Mouse (Mus musculus) ES-CJ7 (cell line): ENCODE measurements around the gene Arr3.

Experiments
- DNase-seq: peaks from one replicate; pipeline ENCODE4 v3.0.0; 2011; ENCODE audit warnings: low read depth, low spot score

Arr3 gene

DNA sequence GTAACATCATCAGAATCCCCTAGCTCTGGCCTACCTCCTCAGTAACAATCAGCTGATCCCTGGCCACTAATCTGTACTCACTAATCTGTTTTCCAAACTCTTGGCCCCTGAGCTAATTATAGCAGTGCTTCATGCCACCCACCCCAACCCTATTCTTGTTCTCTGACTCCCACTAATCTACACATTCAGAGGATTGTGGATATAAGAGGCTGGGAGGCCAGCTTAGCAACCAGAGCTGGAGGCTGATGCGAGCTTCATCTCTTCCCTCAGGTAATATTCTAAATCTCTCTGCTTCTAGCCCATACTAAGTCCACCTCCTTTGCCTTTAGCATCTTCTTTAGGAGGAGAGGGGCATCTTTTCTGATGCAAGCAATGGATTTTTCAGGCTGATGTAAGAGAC lies at the start of gene Arr3:
TSS of gene Arr3 (plus strand) at position 184 of the 400 bp plus-strand sequence.
- DNase-seq, result no peak

DNA sequence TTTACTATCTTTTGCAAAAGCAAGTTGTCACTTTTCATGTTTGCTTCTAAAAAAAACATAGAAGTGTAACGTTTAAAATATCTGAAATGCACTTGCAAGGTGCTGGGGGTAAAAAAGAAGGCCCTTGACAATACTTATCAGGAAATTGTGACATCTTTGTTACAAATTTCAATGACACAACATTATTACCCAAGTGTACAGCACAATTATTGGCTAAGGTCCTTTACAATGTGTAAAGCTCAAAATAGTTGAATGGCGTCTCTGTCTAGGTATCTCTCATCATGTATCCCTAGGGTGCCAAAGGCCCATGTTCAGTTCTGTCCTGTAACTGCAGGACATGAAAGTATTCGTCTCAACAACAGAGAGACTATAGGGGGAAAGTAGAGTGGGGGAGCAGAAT lies 49.3 kb upstream of the Arr3 start:
- DNase-seq, result no peak

DNA sequence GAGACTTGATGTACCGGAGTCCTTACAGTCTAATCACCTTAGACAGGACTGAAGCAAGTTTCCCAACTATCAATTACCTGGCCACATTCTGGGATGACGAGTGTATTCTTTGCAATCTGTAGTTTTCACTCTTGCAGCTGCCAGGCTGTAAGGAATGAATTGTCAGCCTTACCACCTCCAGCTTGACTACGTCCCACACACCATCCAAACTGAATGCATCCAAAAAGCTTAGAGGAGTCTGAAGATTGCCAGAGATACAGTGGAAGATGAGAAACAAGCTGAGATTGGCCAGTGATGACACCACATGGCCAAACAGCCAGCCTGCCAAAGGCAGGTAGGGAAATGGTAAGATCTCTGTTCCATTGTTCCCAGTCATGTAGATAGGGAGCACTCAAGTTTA lies 39.6 kb upstream of the Arr3 start:
- no peak for DNase-seq

DNA sequence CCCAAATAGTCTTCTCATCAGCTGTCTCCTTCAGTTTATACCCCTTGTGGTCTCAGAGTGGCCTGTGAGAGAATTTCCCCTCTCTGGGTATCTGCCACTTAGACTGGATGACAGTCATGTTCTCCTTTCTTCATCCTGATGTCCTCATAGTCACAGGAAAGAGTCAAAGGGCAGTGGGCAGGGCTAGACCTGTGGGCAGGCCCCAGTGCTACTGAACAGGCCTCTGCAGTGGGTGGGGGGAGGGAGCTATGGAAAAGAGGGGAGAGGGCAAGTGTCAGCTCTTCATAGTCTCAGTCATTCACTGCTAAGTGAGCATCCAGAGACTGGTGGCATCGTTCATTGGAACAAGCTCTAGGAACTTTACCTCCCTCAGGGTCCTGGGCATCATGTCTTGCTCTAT lies 33.3 kb upstream of the Arr3 start, which contains the start of gene Awat1:
TSS of gene Awat1 (plus strand) at position 301 of the 400 bp plus-strand sequence.
- no peak for DNase-seq

DNA sequence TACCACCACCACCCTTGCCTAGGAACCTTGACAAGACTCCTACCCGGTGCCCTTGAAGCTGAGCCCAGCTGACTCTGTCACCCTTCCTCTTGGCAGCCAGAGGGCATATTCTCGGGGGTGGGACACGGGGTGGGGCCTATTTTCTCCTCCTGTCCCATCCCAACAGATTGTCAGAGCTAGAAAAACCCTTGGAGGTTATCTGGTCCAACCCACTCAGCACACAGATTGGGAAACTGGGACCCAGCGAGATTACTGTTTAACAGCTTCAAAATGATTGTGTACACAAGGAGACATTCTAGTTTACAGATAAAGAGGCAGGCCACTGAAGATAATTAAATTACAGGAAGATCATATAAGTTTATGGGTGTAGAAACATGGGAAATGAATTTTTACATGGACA lies 10.5 kb upstream of the Arr3 start, which contains the start of gene P2ry4:
TSS of gene P2ry4 (minus strand) at position 79 of the 400 bp plus-strand sequence.
- no peak for DNase-seq

DNA sequence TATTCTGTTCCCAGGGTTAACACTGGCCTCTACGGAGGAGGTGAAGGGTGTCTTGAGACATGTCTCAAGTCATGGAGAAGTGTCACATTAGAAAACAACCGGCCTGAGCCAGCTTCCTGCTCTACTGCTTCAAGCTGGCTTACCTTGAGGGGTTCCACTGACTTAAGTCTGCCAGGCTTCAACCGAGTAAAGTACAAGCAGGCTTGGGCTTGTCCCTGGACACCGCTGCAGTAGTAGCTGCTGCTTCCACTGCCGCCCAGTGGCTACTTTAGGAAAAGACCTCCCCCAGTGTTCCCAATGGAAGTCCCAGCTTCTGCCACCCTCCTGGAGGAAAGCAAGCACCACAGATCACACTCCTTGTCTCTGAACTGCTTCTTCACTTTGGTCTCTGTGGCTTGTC lies 7.9 kb upstream of the Arr3 start:
- peak; percentile 29 for DNase-seq

DNA sequence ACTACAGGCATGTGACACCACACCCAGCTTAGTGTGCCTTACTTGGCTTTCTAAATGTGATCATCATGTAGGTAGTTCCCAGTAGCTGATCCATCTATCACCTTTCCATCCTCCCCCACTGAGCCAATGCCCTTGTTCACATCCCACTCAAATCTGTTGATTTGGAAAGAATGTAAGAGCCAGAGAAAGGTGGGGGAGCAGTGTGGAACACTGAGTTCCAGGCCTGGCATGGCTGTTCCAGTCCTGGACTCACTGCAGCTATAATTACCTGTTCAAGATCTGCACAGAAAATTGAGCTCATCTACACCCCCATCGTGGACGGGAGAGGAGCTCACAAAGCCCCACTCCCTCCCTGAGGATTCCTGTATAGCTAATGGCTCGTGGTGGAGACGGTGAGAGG lies 5.5 kb upstream of the Arr3 start:
- DNase-seq, result no peak

DNA sequence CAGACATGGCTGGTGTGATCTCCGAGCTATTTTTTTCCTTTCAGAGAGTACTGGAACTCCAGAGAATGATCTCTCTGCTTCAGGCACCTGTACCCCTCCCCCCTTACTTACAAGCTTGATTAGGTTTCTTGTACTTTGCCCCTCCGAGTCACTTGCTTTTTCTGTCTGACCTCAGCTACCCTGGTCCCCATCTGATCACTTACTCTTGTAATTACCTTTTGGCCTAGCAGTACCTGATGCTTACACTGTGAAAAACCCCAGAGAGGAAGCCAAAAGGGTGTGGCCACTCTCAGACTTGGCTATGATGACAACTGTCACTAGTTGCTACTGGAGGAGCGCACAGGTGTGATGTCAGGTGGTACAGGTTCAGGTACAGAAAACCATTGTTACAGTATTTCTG lies 13.2 kb downstream of the Arr3 start:
- no peak for DNase-seq

DNA sequence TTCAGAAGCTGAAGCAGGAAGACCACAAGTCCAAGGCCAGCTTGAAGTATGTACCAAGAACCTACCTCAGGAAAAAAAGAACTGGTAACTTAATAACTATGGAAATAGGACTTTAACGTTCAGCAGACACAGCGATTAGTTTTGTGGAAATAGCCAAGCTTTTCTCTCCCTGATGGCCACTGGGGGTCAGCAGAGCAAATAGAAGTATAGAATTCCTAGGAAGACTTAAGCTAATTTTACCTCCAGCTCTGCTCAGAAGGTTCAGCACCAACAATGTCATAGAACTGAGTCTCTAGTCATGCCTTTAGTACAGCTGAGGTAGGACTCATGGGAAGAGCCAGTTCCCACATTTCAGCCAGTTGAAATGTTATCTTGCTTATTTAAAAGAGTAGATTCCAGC lies 16.1 kb downstream of the Arr3 start:
- no peak for DNase-seq

DNA sequence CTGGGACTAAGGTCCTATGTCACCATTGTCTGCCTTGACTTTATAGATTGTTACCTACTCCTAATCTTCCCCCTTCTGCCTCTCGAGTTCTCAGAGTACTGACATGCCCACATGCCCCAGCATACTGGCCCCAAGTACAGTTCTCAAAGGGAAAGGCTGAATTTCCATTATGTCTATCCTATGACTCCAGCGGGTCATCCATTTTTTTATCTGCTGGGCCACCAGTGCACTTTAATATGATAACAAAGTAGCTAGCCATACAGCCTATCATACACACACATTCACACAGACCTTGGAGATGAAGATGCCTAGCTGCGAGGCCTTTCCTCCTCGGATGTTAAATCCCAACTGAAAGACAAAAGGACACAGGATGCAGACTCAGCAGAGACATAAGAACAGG lies 18.9 kb downstream of the Arr3 start:
- DNase-seq, result no peak

DNA sequence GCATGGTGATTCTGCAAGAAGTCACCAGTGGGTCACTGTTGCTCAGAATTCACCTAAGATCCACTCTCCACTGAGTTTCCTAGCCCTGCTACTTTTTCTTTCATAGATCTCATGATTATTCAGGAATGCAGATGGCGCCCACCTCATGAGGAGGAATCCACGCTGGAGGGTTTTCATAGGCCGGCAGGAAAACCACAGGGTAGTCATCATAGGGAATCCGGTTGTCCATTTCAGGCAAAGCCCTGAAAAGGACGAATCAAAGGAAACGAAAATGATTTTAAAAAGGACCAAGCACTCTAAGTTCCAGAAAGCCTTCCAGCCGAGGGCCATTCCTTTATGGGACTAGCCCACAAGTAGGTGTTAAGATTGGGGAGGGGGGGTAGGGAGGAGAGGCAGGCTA lies 19.8 kb downstream of the Arr3 start:
- DNase-seq, result no peak

DNA sequence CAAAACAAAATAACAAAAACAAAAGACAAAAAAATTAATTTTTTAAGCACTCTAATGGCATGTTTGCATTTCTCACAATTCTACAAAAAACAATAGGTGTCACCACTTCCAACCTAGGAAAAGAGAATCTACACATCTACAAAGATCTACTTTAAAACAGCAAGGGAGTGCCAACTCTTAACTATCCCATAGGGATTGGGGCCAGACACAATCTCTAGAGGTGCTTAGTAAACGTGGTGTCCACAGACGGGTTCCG lies 20.2 kb downstream of the Arr3 start, which contains the start of gene Kif4:
TSS of gene Kif4 (plus strand) at position 192 of the 256 bp plus-strand sequence.
- DNase-seq, result no peak

DNA sequence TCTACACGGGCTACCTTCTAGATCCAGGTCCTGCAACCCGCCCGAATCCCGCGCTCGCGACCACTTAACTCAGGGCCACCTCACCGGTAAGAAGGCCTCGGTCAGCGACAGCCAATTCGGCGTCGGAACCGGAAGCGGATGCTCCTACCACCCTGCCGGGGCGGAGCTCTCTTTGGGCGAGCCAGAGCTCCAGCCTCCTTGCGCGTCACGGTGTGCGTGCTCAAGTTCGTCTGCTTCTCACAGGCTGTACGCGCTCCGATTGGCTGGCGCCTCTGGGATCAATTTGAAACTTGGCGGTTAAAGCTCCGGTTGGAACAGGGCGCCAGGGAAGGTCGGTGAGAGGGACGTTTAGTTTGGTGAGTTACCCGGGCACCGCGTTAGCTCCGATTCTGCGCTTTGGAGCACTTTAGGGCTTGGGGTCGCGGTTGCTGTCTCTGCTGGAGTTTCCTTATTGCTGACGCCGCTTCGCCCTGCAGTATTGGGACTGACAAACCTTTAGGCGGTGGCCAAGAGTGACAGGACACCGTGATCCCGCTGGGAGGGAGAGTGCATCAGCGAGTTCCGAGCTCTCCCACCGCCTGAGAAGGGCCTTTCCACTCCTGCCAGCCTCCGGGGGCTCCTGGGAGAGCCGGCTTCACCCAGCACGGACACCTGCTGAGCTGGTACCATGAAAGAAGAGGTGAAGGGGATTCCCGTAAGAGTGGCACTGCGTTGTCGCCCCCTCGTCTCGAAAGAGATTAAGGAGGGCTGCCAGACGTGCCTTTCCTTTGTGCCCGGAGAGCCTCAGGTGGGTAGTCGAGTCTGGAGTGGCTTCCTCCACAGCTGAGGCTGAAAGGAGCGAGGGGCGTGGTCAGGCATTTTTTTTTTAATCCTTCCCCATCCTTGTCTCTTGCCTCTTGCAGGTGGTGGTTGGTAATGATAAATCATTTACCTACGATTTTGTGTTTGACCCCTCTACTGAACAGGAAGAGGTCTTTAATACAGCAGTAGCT lies 20.8 kb downstream of the Arr3 start, which contains the start of gene Pdzd11:
TSS of gene Pdzd11 (minus strand) at position 767 of the 992 bp plus-strand sequence.
- DNase-seq, result peak; percentile 92

DNA sequence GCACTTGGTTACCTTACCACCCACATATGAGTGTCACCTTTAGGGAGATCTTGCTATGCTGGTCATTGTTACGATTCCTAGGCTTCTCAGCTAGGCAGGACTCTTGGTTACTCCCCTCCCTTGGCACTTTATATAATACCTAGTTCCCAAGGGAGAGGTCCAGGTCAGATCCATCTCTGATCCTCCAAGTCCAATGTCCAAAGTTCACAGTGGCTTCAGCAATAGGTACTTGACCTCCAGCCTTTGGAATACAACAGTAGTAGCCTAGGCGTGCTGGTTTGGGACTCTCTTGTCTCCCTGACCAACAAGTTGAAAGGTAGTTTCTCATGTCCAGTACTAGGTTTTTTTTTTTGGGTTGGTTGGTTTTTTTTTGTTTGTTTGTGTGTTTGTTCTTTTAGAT lies 23.8 kb downstream of the Arr3 start:
- no peak for DNase-seq

DNA sequence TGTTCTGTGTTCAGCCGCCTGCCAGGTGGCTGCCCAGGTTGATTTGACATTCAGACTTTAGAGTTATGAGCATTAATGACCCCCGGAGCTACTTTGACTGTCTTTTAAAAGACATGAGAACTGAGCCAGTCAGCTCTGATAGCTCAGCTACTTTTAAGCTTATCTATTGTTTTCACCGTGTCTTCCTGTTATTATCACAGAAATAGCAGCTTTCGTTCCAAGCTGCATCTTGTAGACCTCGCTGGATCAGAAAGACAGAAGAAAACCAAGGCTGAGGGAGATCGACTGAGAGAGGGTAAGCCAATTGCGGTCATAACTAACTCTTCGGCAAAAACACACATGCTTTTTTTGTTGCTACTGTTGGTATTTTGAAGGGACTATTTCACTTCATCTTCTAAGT lies 33.2 kb downstream of the Arr3 start:
- DNase-seq, result no peak

DNA sequence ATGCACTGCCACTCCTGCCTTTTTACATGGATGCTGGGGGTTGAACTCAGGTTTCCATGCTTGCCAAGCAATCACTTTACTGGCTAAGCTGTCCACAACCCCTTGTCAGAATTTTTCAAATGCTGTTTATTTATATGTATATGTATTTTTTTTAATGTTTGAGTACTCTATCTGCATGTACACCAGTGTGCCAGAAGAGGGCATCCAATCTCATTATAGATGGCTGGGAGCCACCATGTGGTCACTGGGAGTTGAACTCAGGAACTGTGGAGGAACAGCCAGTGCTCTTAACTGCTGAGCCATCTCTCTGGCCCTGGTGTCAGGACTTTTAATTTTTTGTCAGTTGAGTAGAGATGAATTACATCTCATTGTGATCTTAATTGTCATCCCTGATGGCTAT lies 47.6 kb downstream of the Arr3 start:
- DNase-seq, result peak; percentile 2

DNA sequence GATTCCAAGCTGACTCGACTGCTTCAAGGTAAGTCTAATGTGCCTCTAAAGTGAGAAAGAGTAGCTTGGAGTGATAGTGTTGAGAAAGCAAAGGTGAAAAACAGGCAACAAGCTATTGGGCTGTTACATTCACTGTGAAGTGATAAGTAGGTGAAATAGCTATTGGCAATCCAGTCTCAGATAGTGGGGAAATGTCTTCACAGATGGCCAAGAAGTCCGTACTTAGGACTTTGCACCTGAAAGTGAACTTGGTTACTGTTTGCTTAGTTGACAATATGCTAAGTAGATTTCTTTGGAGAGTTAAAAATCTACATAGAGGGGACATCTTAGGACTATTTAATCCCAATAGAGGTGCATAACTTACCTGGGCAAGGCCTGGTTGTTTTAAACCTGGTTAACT lies 59.5 kb downstream of the Arr3 start:
- DNase-seq, result no peak
